Mouse (Mus musculus): ENCODE measurements around the gene Plcz1. TPM values are rescaled to one million over a fixed set of nuclear protein-coding genes. Genes with fewer than 3 reads are reported as not detected.

Plcz1 gene
- total and polyA plus RNA-seq, 3 experiments: not detected

GRCm38 (mm10) chr6:139947106-139947879 is 94.0 kb downstream of the Plcz1 start:
- Histone ChIP-seq H3K27me3 (ENCODE audit: control insufficient read depth in 1 of 2, insufficient read depth in 2 of 2, low read length in 2 of 2) (no peaks in the 10 kb centered on the region), H3K9ac (ENCODE audit: control insufficient read depth, low read depth, low read length, poor library complexity, severe bottlenecking) (no peak overlapping the region), H3K9me3 (replicated peaks; ENCODE audit: insufficient read depth, low read length) (no peaks in the 10 kb centered on the region), H3K36me3 (ENCODE audit: control insufficient read depth in 1 of 2, insufficient read depth in 2 of 2, low read length in 2 of 2) (no peaks in the 10 kb centered on the region), H3K4me1 (ENCODE audit: control insufficient read depth in 1 of 2, insufficient read depth in 2 of 2, low read length in 2 of 2) (no peaks in the 10 kb centered on the region), H3K4me3 (ENCODE audit: control insufficient read depth in 1 of 2, insufficient read depth in 1 of 2, low read depth in 2 of 2, low read length in 2 of 2) (no peak overlapping the region), H3K79me2 (ENCODE audit: control insufficient read depth, insufficient read depth, low read length, poor library complexity) (no peaks in the 10 kb centered on the region), H3K27ac (ENCODE audit: control insufficient read depth, low read depth, low read length) (no peak overlapping the region)
- DNase-seq (ENCODE audit: low read depth, low spot score): no peak
- no peak for TF ChIP-seq RCOR1 (IDR thresholded peaks at IDR 0.05; ENCODE audit: low read depth, low read length)
- no peak for TF ChIP-seq CHD2 (IDR thresholded peaks at IDR 0.05; ENCODE audit: low read length)
- no peak for TF ChIP-seq SIN3A (IDR thresholded peaks at IDR 0.05; ENCODE audit: low read length)
- no peak for TF ChIP-seq UBTF (IDR thresholded peaks at IDR 0.05; ENCODE audit: borderline replicate concordance, insufficient read depth, low read depth, low read length)
- no peak for TF ChIP-seq MYB (IDR thresholded peaks at IDR 0.05; ENCODE audit: low read depth, low read length)
- TF ChIP-seq MAZ (IDR thresholded peaks at IDR 0.05; ENCODE audit: low read depth, low read length): no peak
- no peak for TF ChIP-seq CHD1 (IDR thresholded peaks at IDR 0.05; ENCODE audit: low read depth, low read length)

Other genes starting within 250 kb of the Plcz1 start
- not detected in 2 replicates for gene Capza3, start 205 bp downstream of the Plcz1 start, total RNA-seq (2012; rRNA removed)
- gene Capza3, start 205 bp downstream of the Plcz1 start, polyA plus RNA-seq (2012; ENCODE audit: insufficient read depth in 1 of 2, insufficient read length in 2 of 2, low read depth in 1 of 2, low replicate concordance in 2 of 2, missing spikeins in 1 of 2): not detected